Mouse (Mus musculus) liver, embryonic 14.5 days (tissue): ENCODE measurements at regions not wholly inside any gene's neighbourhood (a gene's known extent, or its start where the extent isn't known, plus 50 kb on each side); places are given as distances from the start of the nearest gene placed in this dataset.

ENCODE experiments used
- ATAC-seq: fragments of 200-750 bp; cut with Nextera tagmentation; 2 replicates; pipeline ENCODE4 v1.8.0; 2017; ENCODE audit warnings: moderate number of reproducible peaks, mild to moderate bottlenecking, moderate library complexity; ENCODE audit not compliant: insufficient read depth
- DNase-seq, 3 experiments: peaks; one replicate each; pipeline ENCODE4 v3.0.0-alpha.2; 2012 to 2013; ENCODE audit warnings: low read depth in 3 of 3, low spot score in 3 of 3
- H3K27ac ChIP-seq: fragments of 300-500 bp; sonication (generic); 2 replicates; pipeline ENCODE4 v1.5.1; 2014; ENCODE audit warnings: moderate library complexity, mild to moderate bottlenecking, control low read depth, inconsistent platforms
- H3K27me3 ChIP-seq: fragments of 300-500 bp; sonication (generic); 2 replicates; pipeline ENCODE4 v1.6.1; 2014; ENCODE audit warnings: mild to moderate bottlenecking, low read length, moderate library complexity; ENCODE audit not compliant: control insufficient read depth, insufficient read depth
- H3K36me3 ChIP-seq: fragments of 300-500 bp; sonication (generic); replicated peaks from 2 replicates; pipeline ENCODE4 v1.6.1; 2014; ENCODE audit warnings: low read depth; ENCODE audit not compliant: control insufficient read depth, insufficient read depth
- H3K4me1 ChIP-seq, 2 experiments: fragments of 200-500 bp in 1 of 2; fragments of 300-500 bp in 1 of 2; sonication (generic) in 1 of 2; replicated peaks; 2 replicates each; pipeline ENCODE4 v1.6.1; 2012 to 2014; ENCODE audit warnings: antibody characterized with exemption in 1 of 2, inconsistent platforms in 1 of 2, low read length in 1 of 2; ENCODE audit not compliant: control insufficient read depth in 2 of 2, insufficient read depth in 2 of 2
- H3K4me2 ChIP-seq: fragments of 300-500 bp; sonication (generic); 2 replicates; pipeline ENCODE4 v1.6.1; 2014; ENCODE audit warnings: low read depth, mild to moderate bottlenecking, control low read depth, moderate library complexity
- H3K4me3 ChIP-seq, 2 experiments: fragments of 200-500 bp in 1 of 2; fragments of 300-500 bp in 1 of 2; sonication (generic) in 1 of 2; 2 replicates each; pipeline ENCODE4 v1.5.1; 2012 to 2014; ENCODE audit warnings: low read depth in 2 of 2, low read length in 2 of 2, mild to moderate bottlenecking in 2 of 2, control low read depth in 1 of 2, inconsistent platforms in 1 of 2, moderate library complexity in 1 of 2; ENCODE audit not compliant: insufficient read depth in 1 of 2
- H3K9ac ChIP-seq: fragments of 300-500 bp; sonication (generic); replicated peaks from 2 replicates; pipeline ENCODE4 v1.6.1; 2014; ENCODE audit warnings: mild to moderate bottlenecking, control low read depth, moderate library complexity
- H3K9me3 ChIP-seq: fragments of 300-500 bp; sonication (generic); 2 replicates; pipeline ENCODE4 v1.6.1; 2016; ENCODE audit warnings: low read length, mixed read lengths; ENCODE audit not compliant: control insufficient read depth
- CTCF ChIP-seq: IDR thresholded peaks from 2 replicates; pipeline ENCODE4 v1.5.1; 2016; ENCODE audit warnings: antibody characterized with exemption, low read depth, control low read depth
- EP300 ChIP-seq: IDR thresholded peaks from 2 replicates; pipeline ENCODE4 v1.6.1; 2016; ENCODE audit warnings: antibody characterized with exemption, low read depth
- WGBS: fragments of 180-500 bp; shearing (Covaris S2); extraction: QIAGEN DNeasy Blood & Tissue Kit; methylation state at CpG from one replicate; pipeline ENCODE4 v1.1.7; 2014; ENCODE audit not compliant: insufficient replicate concordance; 5-methylcytosine and 5-hydroxymethylcytosine counted together

- DNase-seq (no peak), ATAC-seq (no peak)
- Histone ChIP-seq H3K27me3 (no peaks in the 10 kb centered on the region), H3K9ac (no peak overlapping the region), H3K4me3 (no peak overlapping the region), H3K4me2 (no peak overlapping the region), H3K27ac (no peak overlapping the region), H3K36me3 (no peaks in the 10 kb centered on the region), H3K4me1 (peaks cover 0 to 4% of the 10 kb centered on the region in 2 experiments; a peak in 2 of 4 replicates), H3K9me3 (no peaks in the 10 kb centered on the region)
- 24% methylated on average over 4 of the region's 4 CpGs for WGBS
- TF ChIP-seq EP300, result no peak
- no peak for TF ChIP-seq CTCF
These were observed 87.0 kb downstream of the 4930426L09Rik start for GRCm38 (mm10) chr2:19085105-19085504.

DNA sequence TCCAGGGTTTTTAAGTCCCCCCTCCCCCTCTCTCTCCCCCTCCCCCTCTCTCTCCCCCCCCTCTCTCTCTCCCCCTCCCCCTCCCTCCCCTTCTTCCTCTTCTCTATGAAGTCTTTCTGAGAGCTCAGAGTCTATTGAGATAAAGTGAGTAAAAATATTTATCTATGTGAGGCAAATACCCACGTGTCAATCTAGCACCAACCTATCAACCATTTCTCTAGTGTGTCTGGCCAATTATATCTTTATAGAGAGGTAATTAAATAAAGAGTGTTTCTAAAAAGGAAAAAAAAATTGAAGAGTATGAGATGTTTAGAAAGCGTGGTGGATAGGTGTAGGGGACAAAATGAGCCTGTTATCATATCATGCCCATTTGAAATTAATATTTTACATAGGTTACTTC is 88.0 kb downstream of the 4930426L09Rik start:
- WGBS, result 27% methylated on average over 2 of the region's 2 CpGs
- Histone ChIP-seq H3K9ac (no peak overlapping the region), H3K4me2 (no peak overlapping the region), H3K27ac (no peak overlapping the region), H3K27me3 (no peaks in the 10 kb centered on the region), H3K4me1 (peaks cover 0 to 4% of the 10 kb centered on the region in 2 experiments; a peak in 2 of 4 replicates), H3K9me3 (no peaks in the 10 kb centered on the region), H3K36me3 (no peaks in the 10 kb centered on the region), H3K4me3 (no peak overlapping the region)
- DNase-seq (no peak), ATAC-seq (no peak)
- TF ChIP-seq CTCF, result no peak
- no peak for TF ChIP-seq EP300

- Histone ChIP-seq H3K36me3 (no peaks in the 10 kb centered on the region), H3K4me1 (peaks cover 0 to 4% of the 10 kb centered on the region in 2 experiments; a peak in 2 of 4 replicates), H3K4me3 (no peak overlapping the region), H3K27ac (no peak overlapping the region), H3K4me2 (no peak overlapping the region), H3K27me3 (no peaks in the 10 kb centered on the region), H3K9me3 (no peaks in the 10 kb centered on the region), H3K9ac (no peak overlapping the region)
- DNase-seq (no peak), ATAC-seq (no peak)
- 72% methylated on average over 6 of the region's 6 CpGs for WGBS
- TF ChIP-seq CTCF (no peak), EP300 (no peak)
These were observed 88.5 kb downstream of the 4930426L09Rik start for GRCm38 (mm10) chr2:19086621-19087020.

DNA sequence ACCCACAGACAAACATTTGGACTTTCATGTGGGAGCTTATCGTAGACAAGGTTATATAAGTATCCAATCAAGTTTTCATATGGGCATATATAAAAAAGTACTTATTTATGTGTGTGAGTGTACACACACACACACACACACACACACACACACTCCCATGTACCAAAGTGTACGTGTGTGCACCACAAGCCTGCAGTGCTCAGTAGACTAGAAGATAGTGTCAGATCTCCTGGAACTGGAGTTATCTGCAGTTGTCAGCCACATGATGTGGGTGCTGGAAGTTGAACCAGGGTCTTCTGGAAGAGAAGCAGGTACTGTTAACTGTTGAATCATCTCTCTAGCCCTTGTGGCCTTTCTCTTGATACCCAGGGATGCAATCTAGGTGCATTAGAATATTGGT is 99.7 kb upstream of the Armc3 start:
- Histone ChIP-seq H3K36me3 (no peaks in the 10 kb centered on the region), H3K27ac (no peak overlapping the region), H3K9me3 (no peaks in the 10 kb centered on the region), H3K27me3 (no peaks in the 10 kb centered on the region), H3K4me2 (no peak overlapping the region), H3K4me3 (no peak overlapping the region), H3K9ac (no peak overlapping the region), H3K4me1 (peaks cover 0 to 5% of the 10 kb centered on the region in 2 experiments; a peak in 2 of 4 replicates)
- ATAC-seq (peak; percentile 47; the same call in 1 of the 2 replicates), DNase-seq (no peak)
- TF ChIP-seq EP300 (no peak), CTCF (no peak)
- WGBS, result 45% methylated on average over 2 of the region's 2 CpGs

DNA sequence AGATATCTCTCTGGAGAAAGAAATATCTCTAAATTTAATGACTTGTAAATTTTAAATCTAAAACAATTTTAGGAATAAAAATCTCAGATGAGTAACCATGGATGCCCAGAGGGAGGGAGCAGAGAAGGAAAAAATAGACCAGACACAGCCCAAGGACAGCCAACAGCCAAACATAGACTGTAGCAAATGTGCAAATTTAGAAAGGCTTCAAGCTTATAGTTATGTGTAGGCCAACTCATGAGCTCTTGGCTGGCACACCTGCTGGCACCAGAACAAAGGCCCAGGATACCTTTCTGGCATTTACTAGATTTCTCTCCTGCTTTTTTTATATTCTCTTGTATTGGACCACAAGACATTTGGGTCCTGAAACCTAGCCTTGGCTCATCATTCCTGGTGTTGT is 90.3 kb upstream of the Armc3 start:
- no peaks in the 10 kb centered on the region for H3K36me3 ChIP-seq
- no peak overlapping the region for H3K4me2 ChIP-seq
- TF ChIP-seq EP300, result no peak
- TF ChIP-seq CTCF, result no peak
- H3K27me3 ChIP-seq, result no peaks in the 10 kb centered on the region
- no peak for DNase-seq
- H3K4me3 ChIP-seq, result no peak overlapping the region
- H3K27ac ChIP-seq, result no peak overlapping the region
- no peaks in the 10 kb centered on the region for H3K4me1 ChIP-seq
- H3K9ac ChIP-seq, result no peak overlapping the region
- no peaks in the 10 kb centered on the region for H3K9me3 ChIP-seq
- ATAC-seq, result no peak
